Mouse (Mus musculus): ENCODE data around the gene Farp1. TPM values are rescaled to one million over a fixed set of nuclear protein-coding genes. Genes with fewer than 3 reads are reported as not detected.
"Not testable (repeated sequence)": the region's sequence is repeated elsewhere in the genome, so short reads cannot be mapped to it uniquely, and the experiment has no call there.

The Farp1 gene
- polyA plus RNA-seq, 1 experiment: 77.6 TPM

- TF ChIP-seq CTCF (IDR thresholded peaks at IDR 0.05; ENCODE audit: borderline replicate concordance, extremely low read depth, insufficient read depth, insufficient read length) (no peak), POLR2A (IDR thresholded peaks at IDR 0.05; ENCODE audit: borderline replicate concordance, extremely low read depth, insufficient read depth, insufficient read length, poor library complexity, severe bottlenecking) (no peak)
- DNase-seq (ENCODE audit: low read depth): no peak
These were observed 90.7 kb downstream of the Farp1 start for GRCm38 (mm10) chr14:121125651-121126050.

- TF ChIP-seq POLR2A (IDR thresholded peaks at IDR 0.05; ENCODE audit: borderline replicate concordance, extremely low read depth, insufficient read depth, insufficient read length, poor library complexity, severe bottlenecking): no peak
- no peak for DNase-seq (ENCODE audit: low read depth)
These were observed 91.3 kb downstream of the Farp1 start for GRCm38 (mm10) chr14:121126291-121126690.

- TF ChIP-seq CTCF (IDR thresholded peaks at IDR 0.05; ENCODE audit: borderline replicate concordance, extremely low read depth, insufficient read depth, insufficient read length) (no peak), POLR2A (IDR thresholded peaks at IDR 0.05; ENCODE audit: borderline replicate concordance, extremely low read depth, insufficient read depth, insufficient read length, poor library complexity, severe bottlenecking) (no peak)
These were observed 94.1 kb downstream of the Farp1 start for GRCm38 (mm10) chr14:121128858-121129800.

GRCm38 (mm10) chr14:121130351-121130750 lies 95.4 kb downstream of the Farp1 start:
- not testable (repeated sequence) for DNase-seq (ENCODE audit: low read depth)

More at GRCm38 (mm10) chr14:121128858-121129800, 94.1 kb downstream of the Farp1 start:
- no peak for DNase-seq (ENCODE audit: low read depth)

GRCm38 (mm10) chr14:121134414-121134813 lies 99.4 kb downstream of the Farp1 start:
- TF ChIP-seq POLR2A (IDR thresholded peaks at IDR 0.05; ENCODE audit: borderline replicate concordance, extremely low read depth, insufficient read depth, insufficient read length, poor library complexity, severe bottlenecking) (no peak), CTCF (IDR thresholded peaks at IDR 0.05; ENCODE audit: borderline replicate concordance, extremely low read depth, insufficient read depth, insufficient read length) (no peak)
- no peak for DNase-seq (ENCODE audit: low read depth)

GRCm38 (mm10) chr14:121143831-121144455 lies 108.9 kb downstream of the Farp1 start:
- DNase-seq (ENCODE audit: low read depth): no peak
- TF ChIP-seq POLR2A (IDR thresholded peaks at IDR 0.05; ENCODE audit: borderline replicate concordance, extremely low read depth, insufficient read depth, insufficient read length, poor library complexity, severe bottlenecking) (no peak), CTCF (IDR thresholded peaks at IDR 0.05; ENCODE audit: borderline replicate concordance, extremely low read depth, insufficient read depth, insufficient read length) (no peak)

GRCm38 (mm10) chr14:121144496-121144895 lies 109.5 kb downstream of the Farp1 start:
- no peak for DNase-seq (ENCODE audit: low read depth)
- no peak for TF ChIP-seq POLR2A (IDR thresholded peaks at IDR 0.05; ENCODE audit: borderline replicate concordance, extremely low read depth, insufficient read depth, insufficient read length, poor library complexity, severe bottlenecking)

- no peak for DNase-seq (ENCODE audit: low read depth)
These were observed 110.3 kb downstream of the Farp1 start for GRCm38 (mm10) chr14:121145291-121145690.

GRCm38 (mm10) chr14:121145698-121146097 lies 110.7 kb downstream of the Farp1 start:
- DNase-seq (ENCODE audit: low read depth): peak; percentile 50

More at GRCm38 (mm10) chr14:121145291-121145690, 110.3 kb downstream of the Farp1 start:
- no peak for TF ChIP-seq CTCF (IDR thresholded peaks at IDR 0.05; ENCODE audit: borderline replicate concordance, extremely low read depth, insufficient read depth, insufficient read length)
- TF ChIP-seq POLR2A (IDR thresholded peaks at IDR 0.05; ENCODE audit: borderline replicate concordance, extremely low read depth, insufficient read depth, insufficient read length, poor library complexity, severe bottlenecking): no peak

GRCm38 (mm10) chr14:121146213-121146612 lies 111.2 kb downstream of the Farp1 start:
- no peak for DNase-seq (ENCODE audit: low read depth)
- TF ChIP-seq POLR2A (IDR thresholded peaks at IDR 0.05; ENCODE audit: borderline replicate concordance, extremely low read depth, insufficient read depth, insufficient read length, poor library complexity, severe bottlenecking): no peak
- no peak for TF ChIP-seq CTCF (IDR thresholded peaks at IDR 0.05; ENCODE audit: borderline replicate concordance, extremely low read depth, insufficient read depth, insufficient read length)

More at GRCm38 (mm10) chr14:121145698-121146097, 110.7 kb downstream of the Farp1 start:
- TF ChIP-seq CTCF (IDR thresholded peaks at IDR 0.05; ENCODE audit: borderline replicate concordance, extremely low read depth, insufficient read depth, insufficient read length): no peak
- no peak for TF ChIP-seq POLR2A (IDR thresholded peaks at IDR 0.05; ENCODE audit: borderline replicate concordance, extremely low read depth, insufficient read depth, insufficient read length, poor library complexity, severe bottlenecking)

GRCm38 (mm10) chr14:121147026-121147425 lies 112.0 kb downstream of the Farp1 start:
- no peak for TF ChIP-seq CTCF (IDR thresholded peaks at IDR 0.05; ENCODE audit: borderline replicate concordance, extremely low read depth, insufficient read depth, insufficient read length)
- DNase-seq (ENCODE audit: low read depth): no peak
